Mouse (Mus musculus) heart, postnatal 10 days (tissue): ENCODE measurements around the gene Spryd7. TPM values are rescaled to one million over a fixed set of nuclear protein-coding genes. Genes with fewer than 3 reads are reported as not detected.
A peak's percentile ranks its signal among the peaks of the same experiment; 100 is the strongest.
"Not testable (repeated sequence)": the region's sequence is repeated elsewhere in the genome, so short reads cannot be mapped to it uniquely, and the experiment has no call there.

Experiments
- DNase-seq, 2 experiments: peaks; one replicate each; pipeline ENCODE4 v3.0.0; 2021
- intact Hi-C: fragments of 180-260 bp; cut with DNase I; formaldehyde crosslinking; loops from one replicate; pipeline ENCODE4 v1.15.1; 2025
- total RNA-seq, 2 experiments: library from RNA; stranded (reverse); gene quantifications; 2 replicates each; pipeline ENCODE4 v1.2.3; 2021

Spryd7 gene
- 10 to 100 TPM; 46.6 to 48.7 TPM for total RNA-seq

GRCm38 (mm10) chr14:61556289-61557147, at the start of gene Spryd7:
Spryd7 (minus strand) TSS chr14:61556886.
- intact Hi-C loops: loop anchor here (5.0 kb wide), 2 partner anchors 91 to 126 kb away; no protein-coding TSS in a partner anchor
- peak; percentile 98 to 99 for DNase-seq

DNA sequence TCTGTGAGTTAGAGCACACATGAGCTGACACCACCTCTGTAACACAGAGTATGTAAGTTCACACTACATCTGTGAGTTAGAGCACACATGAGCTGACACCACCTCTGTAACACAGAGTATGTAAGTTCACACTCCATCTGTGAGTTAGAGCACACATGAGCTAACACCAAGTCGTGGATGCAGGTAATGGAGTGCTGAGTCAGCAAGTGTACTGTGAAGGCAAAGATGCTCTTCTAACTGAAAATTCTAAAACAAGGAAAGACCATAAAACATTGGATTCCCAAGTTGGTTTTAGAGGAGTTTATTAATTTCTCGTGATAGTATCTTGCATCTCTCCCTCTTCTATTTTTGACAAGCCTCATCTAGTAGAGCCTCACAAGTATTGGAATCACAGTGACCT, 49.4 kb upstream of the Spryd7 start:
- DNase-seq, intact Hi-C loops: not testable (repeated sequence)

DNA sequence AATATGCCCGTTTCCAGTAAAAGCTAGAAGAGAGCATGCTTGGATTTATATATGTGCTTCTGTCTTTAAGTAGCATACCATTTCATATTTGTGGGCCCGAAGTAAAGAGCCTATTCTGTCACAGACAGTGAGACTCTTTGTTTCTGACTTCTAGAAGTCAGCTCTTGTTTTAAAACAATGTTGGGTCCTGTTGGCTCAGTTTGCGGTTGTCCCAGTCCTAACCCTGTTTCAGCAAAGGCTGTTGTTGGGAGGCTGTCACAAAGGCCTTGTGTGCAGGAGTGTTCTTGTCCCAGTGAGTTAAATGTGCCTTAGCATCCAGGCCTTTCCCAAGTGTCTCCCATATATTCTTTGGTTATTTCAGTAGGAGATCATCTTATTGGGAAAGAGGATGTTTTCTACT, 47.4 kb upstream of the Spryd7 start:
- intact Hi-C loops: no loop called here
- no peak for DNase-seq

DNA sequence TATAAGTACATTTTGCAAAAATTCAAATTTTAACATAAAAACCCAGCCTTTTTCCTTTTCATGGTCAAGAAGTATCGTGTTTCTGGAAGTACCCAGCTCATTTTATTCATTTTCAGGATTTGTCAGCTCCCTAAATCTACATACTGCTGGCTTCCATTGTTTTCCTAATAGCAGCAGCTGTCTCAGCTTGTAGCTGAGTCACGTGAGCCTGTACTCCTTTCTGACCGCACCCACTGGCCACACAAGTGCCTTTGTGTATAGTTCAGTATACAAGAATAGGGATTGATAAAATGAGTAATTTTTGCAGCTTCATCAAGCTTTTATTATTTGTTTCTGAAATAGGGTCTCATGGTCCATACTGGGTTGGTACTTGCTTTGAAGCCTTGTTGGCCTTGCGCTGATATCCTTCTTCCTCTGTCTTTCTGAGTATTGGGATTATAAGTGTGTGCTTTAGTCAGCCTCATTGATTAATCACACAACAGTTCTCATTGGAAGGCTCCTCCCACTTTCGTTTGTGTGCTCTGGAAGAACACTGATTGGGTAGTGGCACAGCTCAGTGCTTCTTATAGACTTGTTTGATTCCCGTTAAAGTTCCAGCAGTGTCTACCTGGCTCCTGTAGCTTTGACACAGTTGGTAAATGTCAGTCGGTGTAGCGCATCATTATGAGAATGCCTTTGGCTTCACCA, 46.5 kb upstream of the Spryd7 start:
- intact Hi-C loops: no loop called here
- DNase-seq: no peak

GRCm38 (mm10) chr14:61601348-61601747, 44.7 kb upstream of the Spryd7 start:
- intact Hi-C loops: no loop called here
- no peak for DNase-seq

DNA sequence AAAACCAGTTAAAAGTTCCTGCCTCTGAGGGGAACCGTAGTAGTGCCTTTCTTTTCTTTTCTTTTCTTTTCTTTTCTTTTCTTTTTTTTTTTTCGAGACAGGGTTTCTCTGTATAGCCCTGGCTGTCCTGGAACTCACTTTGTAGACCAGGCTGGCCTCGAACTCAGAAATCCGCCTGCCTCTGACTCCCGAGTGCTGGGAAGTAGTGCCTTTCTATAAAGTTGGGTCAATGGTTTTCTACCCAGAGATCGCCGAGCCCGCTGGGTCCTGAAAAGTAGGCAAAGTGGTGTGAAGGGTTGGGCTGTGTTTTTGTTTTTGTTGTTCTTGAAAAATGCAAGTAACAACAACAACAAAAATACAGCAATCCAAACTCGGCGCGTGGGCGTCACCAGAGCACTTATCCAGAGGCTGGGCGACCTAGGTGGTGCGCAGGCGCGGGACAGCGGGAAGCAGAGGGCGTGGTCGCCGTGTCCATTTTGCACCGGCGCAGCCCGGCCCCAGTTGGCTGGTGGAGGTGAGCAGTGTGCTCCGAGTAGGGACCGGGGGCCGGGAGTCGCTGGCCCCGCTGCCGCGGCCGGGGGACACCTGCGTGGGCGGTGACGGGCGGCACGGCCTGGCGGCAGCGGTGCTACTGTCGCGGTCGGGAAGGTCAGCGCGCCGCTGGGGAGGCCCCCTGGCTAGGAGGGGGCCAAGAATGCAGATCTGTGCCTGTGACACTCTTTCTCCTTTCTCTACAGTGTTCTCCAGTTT, 42.5 kb upstream of the Spryd7 start:
- DNase-seq: peak; percentile 94 to 95
- intact Hi-C loops: no loop called here

- no peak for DNase-seq
- intact Hi-C loops: no loop called here
Observed at GRCm38 (mm10) chr14:61597968-61598367, 41.3 kb upstream of the Spryd7 start, which contains the start of gene Trim13. Trim13 (plus strand) TSS chr14:61598247.

GRCm38 (mm10) chr14:61596719-61597426, 40.2 kb upstream of the Spryd7 start:
- intact Hi-C loops: no loop called here
- DNase-seq: no peak

GRCm38 (mm10) chr14:61589288-61590065, 32.8 kb upstream of the Spryd7 start:
- DNase-seq: no peak
- intact Hi-C loops: no loop called here

GRCm38 (mm10) chr14:61575941-61576340, 19.3 kb upstream of the Spryd7 start:
- intact Hi-C loops: loop anchor here (2.0 to 10.0 kb wide), 2 partner anchors 73 to 599 kb away; no protein-coding TSS in a partner anchor
- DNase-seq: no peak

GRCm38 (mm10) chr14:61575066-61575465, 18.4 kb upstream of the Spryd7 start:
- intact Hi-C loops: loop anchor here (2.0 to 10.0 kb wide), 2 partner anchors 74 to 600 kb away; no protein-coding TSS in a partner anchor
- DNase-seq: peak; percentile 56 to 60

DNA sequence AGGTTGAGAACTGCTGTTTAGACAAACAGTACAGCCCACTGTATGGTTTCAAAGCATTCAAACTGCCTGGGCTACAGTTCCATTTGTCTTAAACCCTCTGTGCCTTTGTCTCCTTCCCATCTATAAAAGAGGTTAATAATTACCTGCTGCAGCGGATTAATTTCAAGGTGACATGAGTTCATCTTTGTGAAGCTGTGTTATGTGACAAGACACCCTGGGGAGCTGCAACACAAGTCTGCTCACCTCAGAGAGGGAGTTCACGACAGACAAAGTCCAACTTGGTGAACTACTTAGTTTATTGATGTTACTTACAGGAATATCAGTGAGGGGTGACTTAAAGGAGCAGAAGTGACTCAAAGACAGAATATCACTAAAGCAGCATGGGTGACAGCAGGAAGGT, 15.4 kb upstream of the Spryd7 start:
- intact Hi-C loops: loop anchor here (10.0 kb wide), 1 partner anchor 603 kb away; no protein-coding TSS in a partner anchor
- no peak for DNase-seq

DNA sequence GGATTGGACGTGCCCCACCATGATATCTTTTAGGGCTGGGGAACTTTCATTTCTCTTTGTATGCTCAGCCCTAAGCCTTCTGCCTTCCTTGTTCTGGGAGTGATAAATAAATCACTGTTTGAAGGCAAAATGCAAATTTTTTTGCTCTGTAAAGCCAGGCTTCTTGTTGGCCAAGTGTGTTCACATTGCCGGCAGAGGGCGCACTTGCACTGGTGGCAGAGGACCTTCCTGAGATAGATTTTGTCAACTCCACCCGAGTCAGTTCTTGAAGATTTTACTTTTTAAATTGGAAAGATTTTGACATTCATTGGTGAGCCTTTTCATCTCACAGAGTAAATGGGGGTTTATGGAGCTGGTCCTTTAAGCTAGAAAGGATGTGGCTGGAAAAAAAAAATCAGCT, 14.7 kb upstream of the Spryd7 start:
- DNase-seq: peak; percentile 88 to 94
- intact Hi-C loops: loop anchor here (1.0 to 10.0 kb wide), 4 partner anchors 471 to 886 kb away; no protein-coding TSS in a partner anchor

DNA sequence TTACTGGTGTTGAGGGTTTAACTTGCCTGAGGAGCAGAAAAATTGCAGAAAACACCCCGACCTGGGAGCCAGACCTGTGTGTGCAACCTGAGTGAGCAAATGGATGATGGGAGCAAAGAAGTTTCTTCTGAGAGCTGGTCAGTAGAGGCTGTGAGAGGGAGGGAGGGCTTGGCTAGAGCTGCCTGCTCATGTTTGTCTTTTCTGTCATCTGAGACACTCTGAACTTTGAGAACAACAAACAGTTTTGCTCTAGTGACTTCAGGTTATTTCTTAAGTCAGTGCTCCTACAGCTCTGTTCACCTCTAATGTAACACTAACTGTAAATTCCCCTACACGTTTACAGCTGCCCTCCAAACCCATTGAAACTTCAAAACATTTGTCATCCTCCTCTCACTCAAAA, 12.7 kb upstream of the Spryd7 start:
- intact Hi-C loops: no loop called here
- DNase-seq: no peak

DNA sequence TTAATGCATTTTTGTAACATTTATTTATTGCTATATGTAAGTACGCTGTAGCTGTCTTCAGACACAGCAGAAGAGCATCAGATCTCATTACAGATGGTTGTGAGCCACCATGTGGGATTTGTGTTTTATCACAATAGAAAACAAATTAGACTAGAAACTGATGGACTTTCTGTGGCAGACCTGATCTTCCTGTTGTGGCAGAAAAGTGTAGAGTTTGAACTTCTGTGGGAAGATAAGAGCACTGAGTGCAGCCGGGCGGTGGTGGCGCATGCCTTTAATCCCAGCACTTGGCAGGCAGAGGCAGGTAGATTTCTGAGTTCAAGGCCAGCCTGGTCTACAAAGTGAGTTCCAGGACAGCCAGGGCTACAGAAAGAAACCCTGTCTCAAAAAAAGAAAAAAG, 9.5 kb upstream of the Spryd7 start:
- intact Hi-C loops: not testable (repeated sequence)

GRCm38 (mm10) chr14:61559856-61560255, 3.2 kb upstream of the Spryd7 start:
- intact Hi-C loops: loop anchor here (5.0 kb wide), 2 partner anchors 87 to 122 kb away; no protein-coding TSS in a partner anchor
- no peak for DNase-seq

More for the DNA sequence above, 9.5 kb upstream of the Spryd7 start:
- not testable (repeated sequence) for DNase-seq

DNA sequence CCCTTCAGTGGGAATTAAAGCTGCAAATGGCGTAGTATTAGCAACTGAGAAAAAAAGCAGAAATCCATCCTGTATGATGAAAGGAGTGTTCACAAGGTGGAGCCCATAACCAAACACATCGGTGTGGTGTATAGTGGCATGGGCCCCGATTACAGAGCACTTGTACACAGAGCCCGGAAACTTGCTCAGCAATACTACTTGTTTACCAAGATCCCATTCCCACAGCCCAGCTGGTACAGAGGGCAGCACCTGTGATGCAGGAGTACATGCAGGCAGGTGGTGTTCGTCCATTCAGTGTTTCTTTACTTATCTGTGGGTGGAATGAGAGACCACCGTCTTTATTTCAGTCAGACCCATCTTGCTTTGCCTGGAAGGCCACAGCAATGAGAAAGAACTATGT, 2.2 kb upstream of the Spryd7 start:
- intact Hi-C loops: loop anchor here (5.0 kb wide), 2 partner anchors 88 to 123 kb away; no protein-coding TSS in a partner anchor
- DNase-seq: no peak

- intact Hi-C loops: loop anchor here (5.0 kb wide), 2 partner anchors 91 to 126 kb away; no protein-coding TSS in a partner anchor
- DNase-seq: no peak
Observed at GRCm38 (mm10) chr14:61555931-61556288, 776 bp downstream of the Spryd7 start.

GRCm38 (mm10) chr14:61548614-61549013, 8.1 kb downstream of the Spryd7 start:
- intact Hi-C loops: no loop called here
- no peak for DNase-seq
